In genomic region chr2:180533237-180533636, GRCm38 (mm10) we compare ENCODE assay signal across 23 mouse cellular contexts. TPM values are rescaled to one million over a fixed set of nuclear protein-coding genes. Genes with fewer than 3 reads are reported as not detected.
"Had no signal": no experiment of that assay in that cellular context is flagged by ENCODE, and none has a peak within 500 bp of the region (broad histone marks: within the 10 kb centered on the region; RNA-seq: fewer than 3 reads in every experiment).

No protein-coding gene starts in this region.

- DNase-seq: kidney, adult 2 months; kidney, postnatal 25 days; layer of hippocampus, postnatal 36 days; liver, embryonic 13.5 days; lung, adult 2 months; lung, postnatal 14 days; lung, postnatal 4 days; retina, postnatal 1 day; right cerebral cortex, postnatal 25 days; spleen, adult 18-20 months; thymus, adult 2 months; thymus, postnatal 14 days; thymus, postnatal 4 days had no signal

- H3K27ac ChIP-seq: kidney, postnatal 0 days; left cerebral cortex, adult 2 months; liver, embryonic 13.5 days; midbrain, embryonic 13.5 days; neural tube, embryonic 13.5 days had no signal

- H3K4me2 ChIP-seq: liver, embryonic 13.5 days; midbrain, embryonic 13.5 days; neural tube, embryonic 13.5 days had no signal

- H3K36me3 ChIP-seq: liver, embryonic 13.5 days; midbrain, embryonic 13.5 days; neural tube, embryonic 13.5 days had no signal

- H3K4me3 ChIP-seq: left cerebral cortex, adult 2 months; liver, embryonic 13.5 days; midbrain, embryonic 13.5 days; myocyte; neural tube, embryonic 13.5 days had no signal

- H3K27me3 ChIP-seq: neural tube, embryonic 13.5 days had no signal

- H3K4me1 ChIP-seq: liver, embryonic 13.5 days had no signal

- H3K9me3 ChIP-seq: liver, embryonic 13.5 days; midbrain, embryonic 13.5 days; neural tube, embryonic 13.5 days had no signal

- H3K9ac ChIP-seq: liver, embryonic 13.5 days; midbrain, embryonic 13.5 days; neural tube, embryonic 13.5 days had no signal

- ATAC-seq: midbrain, embryonic 13.5 days had no signal

RNA-seq across cellular contexts. Expression of gene Ntsr1, which starts 33.5 kb away (rescaled TPM):
- total RNA-seq: liver, adult 2 months; megakaryocyte, adult 5-6 weeks; monocyte, adult 5-6 weeks; neutrophil, adult 5-6 weeks had no signal
- polyA plus RNA-seq: kidney, adult 2 months; limb, embryonic 11.5 days; liver, adult 2 months; lung, adult 2 months; myocyte had no signal
